Mouse (Mus musculus): ENCODE results near the gene Sumf1. TPM values are rescaled to one million over a fixed set of nuclear protein-coding genes. Genes with fewer than 3 reads are reported as not detected.
A peak's percentile ranks its signal among the peaks of the same experiment; 100 is the strongest.

The Sumf1 gene
- 11.9 and 12.8 TPM in 2 replicates for polyA plus RNA-seq (2015; fragmentation: Nextera tagmentation; extraction: Ambion mirVana)

DNA sequence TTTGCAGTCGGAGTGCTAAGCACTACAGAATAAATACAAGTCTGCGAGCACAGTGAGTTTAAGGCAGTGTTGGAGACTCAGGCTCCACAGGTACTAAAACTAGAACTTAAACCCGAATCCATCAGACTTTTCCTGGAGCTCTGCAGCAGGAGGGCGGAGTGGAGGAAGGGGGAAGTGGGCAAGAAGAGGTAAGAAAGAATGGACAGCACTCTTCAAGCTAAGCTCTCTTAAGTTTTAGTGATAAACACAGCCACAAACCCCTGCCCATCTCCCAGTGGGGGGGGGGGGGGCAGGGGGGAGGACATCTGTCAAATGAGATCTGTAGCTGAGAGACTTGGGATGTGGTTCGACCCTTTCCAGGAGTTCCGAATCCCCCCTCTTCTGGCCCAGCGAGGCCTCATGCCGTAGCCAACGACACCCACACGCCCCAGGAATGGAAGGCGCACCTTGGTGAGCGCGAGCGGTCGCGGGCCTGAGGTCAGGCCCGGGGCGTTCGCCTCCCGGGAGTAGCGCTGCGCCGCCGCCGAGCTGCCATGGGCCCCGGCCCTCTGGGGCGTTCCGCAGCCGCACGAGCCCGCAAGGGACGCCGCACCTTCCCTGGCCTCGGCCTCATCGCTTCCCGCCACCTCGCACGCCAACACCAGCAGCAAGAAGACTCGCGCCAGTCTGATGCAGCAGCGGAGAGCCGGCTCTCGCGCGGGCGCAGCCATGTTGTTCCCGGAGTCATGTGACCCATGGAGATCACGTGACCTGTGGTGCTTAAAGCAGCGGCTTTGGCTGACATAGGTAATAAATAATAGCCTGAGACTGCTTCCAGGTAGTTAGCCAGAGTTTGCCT, at the start of gene Sumf1:
Gene Sumf1, minus strand, starts transcription at position 736 of the 838 bp plus-strand sequence.
- H3K9me3 ChIP-seq, result no peaks in the 10 kb centered on the region
- H3K9ac ChIP-seq, result peak within 1 kb of the TSS; percentile 65
- 4% methylated on average over 49 of the region's 49 CpGs for WGBS
- H3K27ac ChIP-seq (replicated peaks), result no peak within 1 kb of the TSS
- peak within 1 kb of the TSS; percentile 81 for H3K4me2 ChIP-seq
- peak within 1 kb of the TSS; percentile 75 for H3K4me3 ChIP-seq
- peaks cover 16% of the 10 kb centered on the region for H3K4me1 ChIP-seq (replicated peaks)
- H3K36me3 ChIP-seq, result no peaks in the 10 kb centered on the region
- no peaks in the 10 kb centered on the region for H3K27me3 ChIP-seq
- ATAC-seq (ENCODE audit: low FRiP score, low read depth), result peak; percentile 97

DNA sequence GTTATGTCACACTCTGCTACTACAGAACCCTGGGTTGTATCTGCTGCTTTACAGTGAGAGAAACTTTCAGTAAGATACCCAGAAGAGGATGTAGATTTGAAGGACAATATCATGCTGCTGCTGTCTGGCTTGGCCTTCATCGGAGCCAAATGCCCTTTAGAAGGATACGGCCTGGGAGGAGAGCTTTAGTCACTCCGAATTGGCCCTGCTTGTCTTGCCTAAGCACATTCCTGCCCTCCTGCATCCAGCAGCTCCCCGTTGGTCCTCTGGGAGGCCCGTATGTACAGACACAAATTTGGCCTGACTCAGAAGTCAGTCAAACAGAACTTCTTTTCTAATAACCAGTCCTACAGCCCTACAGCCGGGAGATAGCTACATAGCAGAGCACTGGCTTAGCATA, 49.2 kb upstream of the Sumf1 start:
- ATAC-seq (ENCODE audit: low FRiP score, low read depth), result no peak
- Histone ChIP-seq H3K9ac (no peak overlapping the region), H3K36me3 (no peaks in the 10 kb centered on the region), H3K4me1 (replicated peaks) (peaks cover 23% of the 10 kb centered on the region), H3K9me3 (no peaks in the 10 kb centered on the region), H3K27me3 (no peaks in the 10 kb centered on the region), H3K4me3 (no peak overlapping the region), H3K27ac (replicated peaks) (no peak overlapping the region), H3K4me2 (no peak overlapping the region)
- WGBS, result 77% methylated on average over 6 of the region's 6 CpGs

DNA sequence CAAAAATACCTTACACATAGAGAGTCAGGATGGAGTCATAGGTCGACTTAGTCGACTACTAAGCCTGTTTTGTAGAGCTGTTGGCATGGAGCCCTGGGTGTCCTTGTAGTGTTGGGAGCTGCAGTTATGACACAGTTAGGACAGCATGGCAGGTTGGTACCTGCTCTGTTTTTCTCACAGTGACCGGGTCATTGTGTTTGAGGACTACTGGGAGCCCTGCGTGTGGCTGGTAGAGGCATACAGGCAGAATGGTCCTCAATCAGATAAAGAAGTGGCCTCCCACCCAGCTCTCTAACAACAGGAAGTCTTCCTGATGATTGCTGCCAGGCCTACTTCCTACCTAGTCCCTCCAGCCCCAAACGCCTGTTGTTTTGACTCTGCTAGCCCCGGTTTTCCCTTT, 47.7 kb upstream of the Sumf1 start:
- no peak overlapping the region for H3K27ac ChIP-seq (replicated peaks)
- peaks cover 19% of the 10 kb centered on the region for H3K4me1 ChIP-seq (replicated peaks)
- H3K9me3 ChIP-seq, result no peaks in the 10 kb centered on the region
- WGBS, result 71% methylated on average over 6 of the region's 6 CpGs
- ATAC-seq (ENCODE audit: low FRiP score, low read depth), result no peak
- H3K27me3 ChIP-seq, result no peaks in the 10 kb centered on the region
- H3K4me3 ChIP-seq, result no peak overlapping the region
- H3K4me2 ChIP-seq, result no peak overlapping the region
- H3K9ac ChIP-seq, result no peak overlapping the region
- H3K36me3 ChIP-seq, result no peaks in the 10 kb centered on the region

DNA sequence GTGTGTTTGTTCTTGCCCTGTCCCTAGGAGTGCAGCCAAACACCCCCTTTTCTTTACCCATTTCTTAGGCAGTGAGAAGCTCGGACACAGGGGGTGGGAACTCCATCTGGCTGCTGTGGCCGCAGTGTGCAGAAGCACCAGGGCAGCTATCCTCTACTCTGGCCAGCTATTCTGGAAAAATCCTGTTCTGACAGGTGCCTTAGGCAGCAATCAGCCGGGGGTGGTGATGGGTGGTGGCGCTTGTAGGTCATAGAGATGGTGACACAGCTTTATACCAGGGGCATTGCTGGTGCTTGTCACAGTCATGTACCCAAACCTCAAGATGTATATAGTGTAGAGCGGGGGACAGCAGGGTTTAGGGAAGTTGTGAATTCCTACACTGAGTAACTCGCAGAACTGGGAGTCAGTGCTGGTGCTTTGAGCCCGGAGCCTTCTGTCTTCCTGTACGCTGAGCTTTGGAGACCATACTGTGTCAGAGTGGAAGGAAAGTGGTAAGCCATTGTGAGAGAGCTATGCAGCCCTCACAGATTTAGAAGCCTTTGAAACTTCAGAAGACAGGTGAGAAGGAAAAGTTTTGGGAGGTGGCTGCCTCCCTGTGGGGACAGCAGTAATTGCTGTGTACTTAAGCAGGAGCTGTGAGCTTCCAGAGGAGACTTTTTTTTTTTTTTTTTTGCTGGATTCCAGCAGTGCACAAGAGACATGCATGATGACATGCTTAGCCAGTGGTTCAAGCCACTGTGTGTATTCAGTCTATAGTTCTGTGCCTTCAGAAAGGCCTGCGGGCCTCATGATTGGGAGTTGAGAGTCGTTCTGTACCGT, 46.7 kb upstream of the Sumf1 start:
- Histone ChIP-seq H3K4me1 (replicated peaks) (peaks cover 17% of the 10 kb centered on the region), H3K9ac (no peak overlapping the region), H3K4me2 (no peak overlapping the region), H3K9me3 (no peaks in the 10 kb centered on the region), H3K36me3 (no peaks in the 10 kb centered on the region), H3K27me3 (no peaks in the 10 kb centered on the region), H3K4me3 (no peak overlapping the region), H3K27ac (replicated peaks) (no peak overlapping the region)
- no peak for ATAC-seq (ENCODE audit: low FRiP score, low read depth)
- 77% methylated on average over 11 of the region's 11 CpGs for WGBS

DNA sequence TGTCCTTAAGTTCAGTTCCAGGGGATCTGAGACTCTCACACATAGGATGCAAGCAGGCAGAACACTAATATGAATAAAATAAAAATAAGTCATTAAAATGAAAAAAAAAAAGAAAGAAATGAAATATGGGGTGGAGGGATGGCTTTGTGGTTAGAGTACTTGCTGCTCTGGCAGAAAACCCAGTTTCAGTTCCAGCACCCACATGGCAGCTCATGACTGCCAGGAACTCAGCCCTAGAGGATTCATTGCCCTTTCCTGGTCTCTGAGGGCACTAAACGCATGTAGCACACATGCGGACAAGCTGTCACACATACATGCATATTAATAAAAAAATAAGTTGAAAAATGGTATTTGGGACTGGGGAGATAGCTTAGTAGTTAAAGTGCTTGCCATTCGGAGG, 45.2 kb upstream of the Sumf1 start:
- Histone ChIP-seq H3K27ac (replicated peaks) (no peak overlapping the region), H3K27me3 (no peaks in the 10 kb centered on the region), H3K36me3 (no peaks in the 10 kb centered on the region), H3K4me3 (no peak overlapping the region), H3K4me2 (no peak overlapping the region), H3K9me3 (no peaks in the 10 kb centered on the region), H3K9ac (no peak overlapping the region), H3K4me1 (replicated peaks) (peaks cover 2% of the 10 kb centered on the region)
- WGBS, result 88% methylated on average over 3 of the region's 3 CpGs
- no peak for ATAC-seq (ENCODE audit: low FRiP score, low read depth)

DNA sequence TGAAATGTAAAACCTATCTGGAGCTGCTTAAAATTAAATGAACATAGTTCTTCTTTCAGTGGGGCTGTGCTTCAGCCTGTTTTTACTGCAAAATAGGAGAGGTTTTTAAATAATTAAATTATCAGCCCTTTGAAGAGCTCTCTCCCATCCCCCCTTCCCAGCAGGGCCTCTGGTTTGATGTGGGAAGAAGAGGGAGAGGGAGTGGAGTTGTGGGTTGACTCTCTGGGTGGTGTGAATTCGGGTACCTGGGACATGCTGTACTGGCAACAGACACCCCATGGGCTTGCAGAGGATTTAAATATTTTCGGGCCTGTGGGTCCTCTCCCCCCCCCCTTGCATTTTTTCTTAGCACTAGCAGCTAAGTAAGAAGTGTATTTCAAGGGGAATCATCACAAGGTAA, 43.2 kb upstream of the Sumf1 start:
- Histone ChIP-seq H3K9ac (no peak overlapping the region), H3K36me3 (no peaks in the 10 kb centered on the region), H3K4me1 (replicated peaks) (no peaks in the 10 kb centered on the region), H3K4me2 (no peak overlapping the region), H3K27me3 (no peaks in the 10 kb centered on the region), H3K4me3 (no peak overlapping the region), H3K27ac (replicated peaks) (no peak overlapping the region), H3K9me3 (no peaks in the 10 kb centered on the region)
- 14% methylated on average over 2 of the region's 2 CpGs for WGBS
- no peak for ATAC-seq (ENCODE audit: low FRiP score, low read depth)

DNA sequence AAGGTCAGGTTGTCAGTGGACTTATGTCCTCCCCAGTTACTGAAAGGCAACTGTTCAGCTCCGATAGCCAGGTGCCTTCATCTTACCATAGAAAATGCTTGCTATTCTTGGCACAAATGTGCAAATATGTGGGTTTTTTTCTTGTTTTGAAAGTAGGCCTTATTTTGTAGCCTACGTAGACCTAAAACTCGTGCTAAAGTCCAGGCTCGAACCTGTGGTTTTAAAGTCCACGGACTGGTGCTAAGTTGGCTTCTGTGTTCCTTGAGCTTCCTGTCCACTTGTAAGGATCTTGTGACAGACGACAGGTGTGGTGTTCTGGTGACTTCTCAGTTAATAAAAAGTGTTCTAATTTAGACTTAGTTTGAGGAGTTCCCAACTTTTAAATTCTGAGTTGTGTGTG, 42.7 kb upstream of the Sumf1 start:
- WGBS, result 79% methylated on average over 6 of the region's 6 CpGs
- ATAC-seq (ENCODE audit: low FRiP score, low read depth), result no peak
- H3K36me3 ChIP-seq, result no peaks in the 10 kb centered on the region
- no peaks in the 10 kb centered on the region for H3K9me3 ChIP-seq
- H3K9ac ChIP-seq, result no peak overlapping the region
- H3K27me3 ChIP-seq, result no peaks in the 10 kb centered on the region
- H3K27ac ChIP-seq (replicated peaks), result no peak overlapping the region
- H3K4me3 ChIP-seq, result no peak overlapping the region
- no peak overlapping the region for H3K4me2 ChIP-seq
- no peaks in the 10 kb centered on the region for H3K4me1 ChIP-seq (replicated peaks)

DNA sequence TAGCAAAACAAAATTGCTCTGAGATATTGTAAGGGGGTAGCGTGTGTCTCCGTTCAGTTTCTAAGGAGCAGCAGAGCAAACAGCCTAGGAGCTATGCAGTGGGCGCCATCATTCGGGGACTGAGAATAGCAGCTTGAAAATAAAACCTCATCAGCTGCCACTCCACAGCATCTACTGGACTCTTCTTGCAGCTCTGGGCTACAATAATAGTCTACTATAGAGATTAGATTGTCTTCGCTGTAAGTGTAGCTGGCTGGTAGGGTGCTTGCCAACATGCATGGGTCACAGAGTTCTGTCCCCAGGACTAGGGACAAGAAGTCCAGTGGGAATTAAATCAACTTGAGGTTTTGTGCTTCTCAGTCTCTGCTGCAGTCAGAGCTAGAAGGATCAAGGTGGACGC, 42.1 kb upstream of the Sumf1 start:
- WGBS, result 89% methylated on average over 6 of the region's 6 CpGs
- Histone ChIP-seq H3K4me1 (replicated peaks) (no peaks in the 10 kb centered on the region), H3K4me3 (no peak overlapping the region), H3K27me3 (no peaks in the 10 kb centered on the region), H3K9me3 (no peaks in the 10 kb centered on the region), H3K36me3 (no peaks in the 10 kb centered on the region), H3K27ac (replicated peaks) (no peak overlapping the region), H3K4me2 (no peak overlapping the region), H3K9ac (no peak overlapping the region)
- no peak for ATAC-seq (ENCODE audit: low FRiP score, low read depth)

DNA sequence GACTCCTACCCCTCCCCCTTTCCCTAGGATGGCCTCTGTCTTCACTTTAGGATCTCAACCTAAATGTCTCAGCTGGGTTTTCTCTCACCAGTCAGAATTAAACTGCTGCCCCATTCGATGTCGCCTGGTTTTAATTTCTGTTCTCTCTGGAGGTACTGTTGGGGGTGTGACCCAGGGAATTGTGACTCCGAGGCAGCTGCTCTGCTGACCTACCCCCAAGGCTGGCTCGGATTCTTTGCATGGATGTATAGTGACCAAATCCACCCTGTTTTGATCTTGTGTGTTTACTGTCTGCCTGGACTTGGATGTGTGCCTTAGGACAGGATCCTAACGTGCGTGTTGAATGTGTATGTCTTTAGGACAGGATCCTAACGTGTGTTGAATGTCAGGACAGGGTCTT, 40.8 kb upstream of the Sumf1 start:
- no peaks in the 10 kb centered on the region for H3K4me1 ChIP-seq (replicated peaks)
- H3K27ac ChIP-seq (replicated peaks), result no peak overlapping the region
- H3K4me2 ChIP-seq, result no peak overlapping the region
- H3K27me3 ChIP-seq, result no peaks in the 10 kb centered on the region
- ATAC-seq (ENCODE audit: low FRiP score, low read depth), result no peak
- H3K4me3 ChIP-seq, result no peak overlapping the region
- no peak overlapping the region for H3K9ac ChIP-seq
- 76% methylated on average over 7 of the region's 7 CpGs for WGBS
- no peaks in the 10 kb centered on the region for H3K36me3 ChIP-seq
- no peaks in the 10 kb centered on the region for H3K9me3 ChIP-seq

DNA sequence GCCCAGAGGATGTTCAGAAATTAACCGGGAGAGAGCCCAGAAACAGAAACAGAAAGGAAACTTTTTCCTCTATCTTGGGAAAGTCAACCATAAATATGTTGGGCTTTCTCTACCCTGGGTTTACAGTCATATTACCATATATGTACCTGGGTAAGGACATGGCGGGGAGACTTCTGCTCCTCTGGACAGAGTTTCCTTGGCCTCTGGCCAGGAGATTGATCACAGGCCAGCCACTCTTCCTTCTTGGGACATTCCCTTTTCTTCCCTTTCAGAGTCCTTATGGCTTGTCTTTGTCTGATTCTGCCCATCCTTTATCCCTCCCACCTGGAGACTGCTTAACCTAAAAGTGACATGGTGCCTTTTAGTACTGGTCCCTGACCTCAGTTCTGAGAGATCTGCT, 39.6 kb upstream of the Sumf1 start:
- Histone ChIP-seq H3K4me2 (no peak overlapping the region), H3K9me3 (no peaks in the 10 kb centered on the region), H3K4me1 (replicated peaks) (no peaks in the 10 kb centered on the region), H3K4me3 (no peak overlapping the region), H3K27me3 (no peaks in the 10 kb centered on the region), H3K27ac (replicated peaks) (no peak overlapping the region), H3K9ac (no peak overlapping the region), H3K36me3 (no peaks in the 10 kb centered on the region)
- ATAC-seq (ENCODE audit: low FRiP score, low read depth), result no peak
- WGBS, result 90% methylated on average over 2 of the region's 2 CpGs

DNA sequence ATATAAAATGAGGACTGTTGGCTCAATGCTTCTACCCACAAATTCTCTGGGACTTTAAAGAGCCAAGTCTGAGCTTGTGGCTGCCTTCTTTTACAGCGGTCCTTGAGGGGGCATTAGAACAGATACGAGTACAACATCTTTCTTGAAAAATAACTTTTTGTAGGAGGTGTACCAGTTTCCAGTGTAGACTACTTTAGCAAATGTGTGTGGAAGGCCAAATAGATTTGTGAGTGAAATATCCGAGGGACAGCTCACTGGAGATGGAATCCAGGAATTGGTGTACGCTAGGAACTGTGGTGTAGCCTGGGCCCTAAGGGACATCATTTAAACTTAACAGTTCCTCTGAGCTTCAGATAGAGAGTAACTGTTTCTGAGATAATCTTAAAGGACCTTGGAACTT, 39.0 kb upstream of the Sumf1 start:
- 94% methylated on average over 4 of the region's 4 CpGs for WGBS
- no peaks in the 10 kb centered on the region for H3K4me1 ChIP-seq (replicated peaks)
- no peak overlapping the region for H3K27ac ChIP-seq (replicated peaks)
- no peaks in the 10 kb centered on the region for H3K36me3 ChIP-seq
- H3K4me2 ChIP-seq, result no peak overlapping the region
- H3K9me3 ChIP-seq, result no peaks in the 10 kb centered on the region
- no peak for ATAC-seq (ENCODE audit: low FRiP score, low read depth)
- H3K9ac ChIP-seq, result no peak overlapping the region
- H3K27me3 ChIP-seq, result no peaks in the 10 kb centered on the region
- no peak overlapping the region for H3K4me3 ChIP-seq

DNA sequence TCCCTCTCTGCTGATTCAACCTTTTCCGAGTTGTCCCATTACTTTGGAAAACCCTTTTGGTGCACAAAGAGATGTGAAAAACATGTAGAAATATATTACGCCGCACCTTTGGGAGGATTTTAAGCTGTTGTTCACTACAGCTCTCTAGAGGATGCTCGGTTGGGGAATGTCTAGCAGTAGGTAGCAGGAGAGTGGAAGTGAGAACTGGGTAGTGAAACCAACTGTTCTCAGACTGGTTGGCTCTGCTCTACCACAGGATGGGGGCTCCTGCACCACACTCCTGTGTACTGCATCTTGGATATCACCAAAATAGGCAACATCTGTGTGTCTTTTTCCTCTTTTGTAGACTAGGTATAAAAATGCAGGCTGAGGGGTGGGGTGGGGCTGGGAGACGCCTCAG, 37.5 kb upstream of the Sumf1 start:
- Histone ChIP-seq H3K27me3 (no peaks in the 10 kb centered on the region), H3K4me1 (replicated peaks) (no peaks in the 10 kb centered on the region), H3K36me3 (no peaks in the 10 kb centered on the region), H3K4me2 (no peak overlapping the region), H3K9ac (no peak overlapping the region), H3K9me3 (no peaks in the 10 kb centered on the region), H3K27ac (replicated peaks) (no peak overlapping the region), H3K4me3 (no peak overlapping the region)
- no peak for ATAC-seq (ENCODE audit: low FRiP score, low read depth)
- 95% methylated on average over 5 of the region's 5 CpGs for WGBS
